Mouse (Mus musculus): Measurements from ENCODE around the gene Per1.
"Not testable (repeated sequence)": the region's sequence is repeated elsewhere in the genome, so short reads cannot be mapped to it uniquely, and the experiment has no call there.

The Per1 gene

DNA sequence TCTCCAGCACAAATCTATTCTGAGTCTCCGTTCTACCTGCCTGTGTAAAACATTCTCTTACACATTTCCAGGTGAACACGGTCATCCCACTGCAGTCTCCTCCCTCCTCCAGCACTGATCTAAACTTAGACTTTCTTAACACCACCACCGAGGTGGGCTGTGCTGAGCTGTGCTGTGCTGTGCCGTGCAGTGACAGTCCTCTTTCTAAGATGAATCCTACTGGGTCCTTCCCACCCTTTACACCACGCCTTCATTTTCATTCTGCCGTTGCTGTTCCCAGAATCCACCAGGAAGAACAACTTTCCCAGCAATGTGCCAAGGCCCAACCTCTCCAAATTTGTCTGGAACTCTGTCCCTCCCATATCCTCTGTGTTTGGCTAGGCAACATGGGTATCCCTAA, 8.6 kb upstream of the Per1 start:
- DNase-seq: no peak

DNA sequence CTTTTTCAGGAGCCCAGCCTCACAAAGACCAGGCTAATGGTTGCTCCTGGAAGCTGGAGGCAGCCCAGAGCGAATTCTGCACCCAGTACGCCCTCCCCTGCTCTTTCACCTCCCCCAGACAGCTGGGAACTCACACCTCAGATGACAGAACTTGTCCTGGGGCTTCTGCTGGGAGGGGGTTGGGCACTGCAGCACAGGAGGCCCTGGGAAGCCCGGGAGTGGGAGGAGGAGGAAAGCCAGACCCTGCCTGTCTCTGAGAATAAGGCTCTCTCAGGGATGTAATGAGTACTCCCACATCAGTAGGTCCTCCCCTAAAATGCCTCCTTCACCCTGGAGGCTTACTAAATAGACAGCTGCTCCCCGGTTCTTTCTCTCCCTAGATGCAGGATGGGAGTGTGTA, 7.9 kb upstream of the Per1 start:
- no peak for DNase-seq

DNA sequence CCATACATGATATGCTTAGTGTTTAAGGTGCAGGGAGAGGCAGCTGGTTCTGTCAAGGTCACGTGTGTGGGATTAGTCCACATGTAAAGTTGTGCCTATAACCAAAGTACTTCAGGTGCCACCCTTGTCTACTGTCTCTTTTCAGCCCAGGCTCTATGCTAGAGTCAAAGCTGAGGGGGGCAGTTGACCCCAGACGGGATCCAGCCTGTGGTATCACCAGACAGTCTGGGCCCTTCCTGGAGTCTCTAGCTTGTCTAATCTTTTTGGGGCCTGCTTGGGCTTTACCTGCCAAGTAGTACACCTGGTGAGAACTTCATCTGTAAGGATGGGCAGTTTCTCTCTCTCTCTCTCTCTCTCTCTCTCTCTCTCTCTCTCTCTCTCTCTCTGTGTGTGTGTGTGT, 7.4 kb upstream of the Per1 start:
- no peak for DNase-seq

DNA sequence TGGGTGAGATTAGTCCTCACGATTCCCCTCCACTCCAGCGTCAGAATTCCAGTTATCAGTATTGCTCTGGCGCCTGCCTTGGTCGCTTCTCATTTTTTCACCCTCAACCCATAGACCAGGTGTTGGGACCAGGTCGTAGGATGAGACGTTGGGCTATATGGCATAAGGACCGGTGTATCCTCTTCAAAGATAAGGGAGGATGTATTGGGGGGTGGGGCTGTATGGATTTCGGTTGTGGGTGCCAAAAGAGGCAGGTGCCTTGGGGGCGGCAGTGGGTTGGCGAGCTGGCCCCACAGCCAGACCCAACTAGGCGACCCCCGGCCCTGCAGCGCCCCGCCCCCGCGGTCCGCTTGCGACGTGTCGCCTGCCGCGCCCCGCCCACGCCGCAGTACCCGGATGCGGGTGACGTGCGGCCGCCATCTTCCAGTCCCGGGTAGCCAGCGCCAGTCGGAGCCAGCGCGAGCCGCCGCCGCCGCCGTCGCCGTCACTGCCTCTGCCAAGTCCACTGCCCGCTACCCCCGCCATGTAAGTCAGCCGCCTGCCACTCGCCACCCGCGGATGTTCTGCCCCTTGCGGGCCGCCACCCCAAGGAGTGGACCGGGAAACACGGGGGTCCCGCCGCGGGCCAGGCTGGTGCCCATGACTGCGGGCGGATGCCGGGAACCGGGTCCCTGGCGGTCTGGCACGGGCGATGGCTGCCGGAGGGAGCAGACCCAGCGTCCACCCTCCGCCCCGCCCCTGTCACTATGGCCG, 6.7 kb upstream of the Per1 start, which contains the start of gene Vamp2:
Gene Vamp2, plus strand, starts transcription at position 388 of the 753 bp plus-strand sequence.
- peak; percentile 90 for DNase-seq

DNA sequence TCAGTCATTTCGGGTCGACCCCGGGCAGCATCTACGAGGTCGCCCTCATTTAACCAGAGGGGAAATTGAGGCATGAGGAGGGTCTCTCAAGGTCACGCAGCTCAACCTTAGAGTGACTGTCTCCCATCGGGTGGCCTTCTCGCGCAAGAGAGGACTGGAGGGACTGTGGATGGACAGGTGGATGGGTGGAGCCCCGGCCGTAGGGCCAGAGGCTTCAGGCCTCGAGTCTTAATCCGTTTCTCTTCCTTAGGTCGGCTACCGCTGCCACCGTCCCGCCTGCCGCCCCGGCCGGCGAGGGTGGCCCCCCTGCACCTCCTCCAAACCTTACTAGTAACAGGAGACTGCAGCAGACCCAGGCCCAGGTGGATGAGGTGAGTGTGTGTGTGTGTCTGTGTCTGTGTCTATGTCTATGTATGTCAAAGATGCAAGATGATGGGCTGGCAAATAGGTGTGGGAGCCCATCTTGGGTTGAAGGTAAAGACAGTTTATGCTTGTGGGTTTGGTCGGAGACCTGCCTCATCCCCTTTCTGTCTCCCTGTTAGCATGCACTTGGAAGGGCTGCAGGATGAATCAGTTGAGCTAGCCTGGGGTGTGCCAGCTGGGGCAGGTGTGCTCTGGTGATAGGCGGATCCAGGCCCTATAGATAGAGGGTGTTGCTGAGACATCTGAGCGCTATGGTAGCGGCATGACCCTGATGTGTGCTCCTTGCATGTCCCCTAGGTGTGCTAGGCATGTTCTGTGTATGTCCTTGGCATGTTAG, 6.0 kb upstream of the Per1 start:
- DNase-seq: peak; percentile 32

DNA sequence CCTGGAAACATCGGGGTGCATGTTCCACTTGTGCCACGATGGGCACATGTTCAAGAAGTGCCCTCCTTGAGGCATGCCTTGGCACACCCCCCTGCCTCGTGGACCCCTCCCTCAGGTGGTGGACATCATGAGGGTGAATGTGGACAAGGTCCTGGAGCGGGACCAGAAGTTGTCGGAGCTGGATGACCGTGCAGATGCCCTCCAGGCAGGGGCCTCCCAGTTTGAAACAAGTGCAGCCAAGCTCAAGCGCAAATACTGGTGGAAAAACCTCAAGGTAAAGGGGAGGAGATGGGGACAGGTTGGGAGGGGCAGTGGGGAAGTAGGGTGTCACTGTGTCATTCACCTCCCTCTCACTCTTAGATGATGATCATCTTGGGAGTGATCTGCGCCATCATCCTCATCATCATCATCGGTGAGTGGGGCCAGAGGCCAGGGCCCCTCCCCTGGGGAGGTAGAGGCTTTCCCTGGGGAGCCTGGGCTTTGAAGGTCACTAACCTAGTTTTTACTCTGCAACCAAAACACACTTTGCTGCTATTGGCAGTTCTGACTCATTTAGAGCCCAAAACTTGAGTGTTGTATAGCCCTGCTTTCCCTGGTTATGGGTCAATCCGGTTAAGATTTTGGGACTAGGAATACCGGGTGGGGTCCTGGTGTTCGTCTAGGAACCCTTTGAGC, 5.3 kb upstream of the Per1 start:
- no peak for DNase-seq

DNA sequence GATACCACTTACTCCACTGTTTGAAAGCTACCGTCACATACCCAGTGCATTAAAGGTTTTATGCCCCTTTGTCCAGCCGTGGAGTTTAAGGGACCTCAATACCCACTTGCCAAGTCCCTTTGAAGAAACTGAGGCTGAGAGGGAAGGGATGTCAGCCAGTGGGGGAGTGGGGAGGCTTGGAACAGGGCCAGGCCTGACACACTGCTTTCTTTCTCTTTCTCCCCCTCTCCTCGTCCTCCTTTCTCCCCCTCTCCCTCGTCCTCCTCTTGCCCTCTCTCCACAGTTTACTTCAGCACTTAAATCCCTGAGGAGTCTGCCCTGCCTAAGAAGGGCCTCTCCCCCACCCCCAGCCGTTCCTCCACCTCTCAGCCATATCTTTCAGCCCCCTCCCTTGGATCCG, 4.7 kb upstream of the Per1 start:
- DNase-seq: no peak

DNA sequence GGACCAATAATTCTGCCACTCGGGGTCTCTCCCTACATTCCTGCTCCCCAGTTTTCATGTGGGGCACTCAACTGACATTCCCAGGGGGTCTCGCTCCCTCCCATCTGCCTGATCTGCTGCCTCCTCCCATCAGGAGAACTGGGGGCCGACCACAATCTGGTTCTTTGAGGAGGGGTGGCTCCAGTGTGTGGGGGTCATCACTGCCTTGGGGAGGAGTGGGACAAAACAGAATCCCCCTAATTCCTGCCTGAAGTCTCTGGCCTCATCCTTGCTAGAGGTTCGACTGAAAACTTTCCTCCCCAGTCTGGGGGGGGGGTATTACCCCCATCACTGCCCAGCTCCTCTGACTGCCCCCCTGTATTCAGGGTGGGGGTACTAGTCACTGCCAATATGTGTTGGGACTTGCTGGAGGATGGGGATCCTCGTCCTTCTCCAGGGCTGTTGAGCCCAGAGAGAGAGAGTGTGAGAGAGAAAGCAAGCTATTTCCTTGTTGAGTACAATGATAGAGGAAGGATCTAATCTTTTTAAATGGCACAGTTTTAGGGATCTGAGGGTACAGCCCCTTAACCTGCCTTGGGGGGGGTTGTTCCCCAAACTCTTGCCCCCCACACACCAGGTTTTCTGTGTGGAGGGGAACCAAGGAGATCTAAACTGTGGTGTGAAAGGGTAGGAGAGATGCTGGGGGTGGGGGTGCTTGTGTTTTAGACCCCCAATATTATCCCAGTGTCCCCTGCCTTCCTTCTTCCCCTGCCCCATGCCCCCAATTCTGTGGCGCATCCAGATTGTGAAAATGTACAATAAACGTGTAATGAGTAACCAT, 3.2 kb upstream of the Per1 start:
- DNase-seq: no peak

DNA sequence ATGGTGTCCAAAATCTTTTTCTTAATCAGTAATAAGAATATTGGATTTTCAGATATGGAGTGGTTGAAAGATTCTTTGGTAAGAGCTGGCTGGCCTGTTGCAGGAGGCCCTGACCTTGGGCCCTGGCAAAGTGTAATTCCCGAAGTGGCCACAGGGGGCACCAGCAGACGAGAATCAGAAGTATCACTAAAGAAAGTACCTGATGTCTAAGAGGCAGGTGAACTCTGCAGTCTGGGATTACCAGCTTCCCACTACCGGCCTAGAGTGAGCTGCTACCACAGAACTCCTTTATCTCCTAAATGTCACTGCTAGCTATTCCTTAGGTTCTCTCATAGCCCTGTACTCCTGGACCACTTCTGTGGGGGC, 2.6 kb upstream of the Per1 start:
- DNase-seq: peak; percentile 90

DNA sequence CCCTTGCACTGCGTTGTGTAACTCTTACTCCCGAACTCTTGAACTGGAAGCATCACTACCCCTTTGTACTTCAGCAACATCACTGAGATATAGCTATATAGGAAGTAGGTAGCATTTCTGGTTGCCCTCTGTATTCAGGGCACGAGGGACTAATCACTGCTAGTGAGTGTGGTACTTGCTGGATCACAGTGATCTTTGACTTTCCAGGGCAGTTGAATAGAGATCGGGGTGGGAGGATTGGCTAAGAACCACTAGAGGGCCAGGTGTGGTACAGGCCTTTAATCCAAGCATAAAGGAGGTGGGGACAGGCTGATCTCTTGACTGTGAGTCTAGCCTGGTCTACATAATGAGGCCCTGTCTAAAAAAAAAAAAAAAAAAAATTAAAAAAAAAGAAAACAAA, 2.1 kb upstream of the Per1 start:
- no peak for DNase-seq

DNA sequence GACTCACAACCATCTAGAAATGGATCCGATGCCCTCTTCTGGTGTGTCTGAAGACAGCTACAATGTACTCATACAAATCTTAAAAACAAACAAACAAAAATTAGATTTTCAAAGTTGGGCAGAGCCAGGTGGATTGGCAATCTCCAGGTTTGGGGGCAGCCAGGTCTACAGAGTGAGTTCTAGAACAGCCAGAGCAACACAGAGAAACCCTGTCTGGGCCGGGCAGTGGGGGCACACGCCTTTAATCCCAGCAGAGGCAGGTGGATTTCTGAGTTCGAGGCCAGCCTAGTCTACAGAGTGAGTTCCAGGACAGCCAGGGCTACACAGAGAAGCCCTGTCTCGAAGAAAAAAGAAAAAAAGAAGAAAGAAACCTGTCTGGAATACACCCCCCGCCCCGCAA, 1.2 kb upstream of the Per1 start:
- DNase-seq: not testable (repeated sequence)

DNA sequence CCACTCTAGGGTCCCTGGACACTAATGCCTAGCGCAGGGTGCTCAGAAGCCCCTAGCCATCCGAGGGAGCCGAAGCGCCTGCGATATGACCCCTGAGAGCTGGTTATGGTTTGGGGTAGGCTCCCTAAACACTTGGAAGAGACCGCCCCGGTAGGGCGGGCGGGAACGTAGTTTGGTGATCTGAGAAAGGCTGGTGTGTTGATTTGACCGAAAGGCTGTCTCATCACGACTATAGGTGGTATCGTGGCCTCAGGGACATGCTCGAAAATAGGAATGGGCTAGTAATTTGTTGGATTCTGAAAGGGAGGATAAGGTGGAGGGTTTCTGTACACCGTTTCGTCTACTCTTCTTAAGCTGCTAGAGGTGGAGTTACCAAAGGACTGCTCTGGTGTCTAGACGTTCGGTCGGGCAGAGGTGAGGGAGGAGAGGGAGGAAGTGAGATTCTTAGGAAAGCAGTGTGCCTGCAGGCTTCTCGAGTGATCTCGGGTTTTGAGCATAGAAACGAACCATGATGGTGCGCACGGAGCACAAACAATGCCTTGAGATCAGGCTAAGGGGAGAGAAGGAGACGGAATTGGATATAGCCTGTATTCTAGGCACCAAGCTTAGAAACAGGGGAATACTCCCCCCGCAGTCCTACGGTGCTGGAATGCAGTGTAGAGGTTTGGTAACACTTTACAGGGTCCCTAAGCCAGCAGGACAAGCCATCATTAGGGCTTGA, 654 bp downstream of the Per1 start:
- DNase-seq: peak; percentile 45

DNA sequence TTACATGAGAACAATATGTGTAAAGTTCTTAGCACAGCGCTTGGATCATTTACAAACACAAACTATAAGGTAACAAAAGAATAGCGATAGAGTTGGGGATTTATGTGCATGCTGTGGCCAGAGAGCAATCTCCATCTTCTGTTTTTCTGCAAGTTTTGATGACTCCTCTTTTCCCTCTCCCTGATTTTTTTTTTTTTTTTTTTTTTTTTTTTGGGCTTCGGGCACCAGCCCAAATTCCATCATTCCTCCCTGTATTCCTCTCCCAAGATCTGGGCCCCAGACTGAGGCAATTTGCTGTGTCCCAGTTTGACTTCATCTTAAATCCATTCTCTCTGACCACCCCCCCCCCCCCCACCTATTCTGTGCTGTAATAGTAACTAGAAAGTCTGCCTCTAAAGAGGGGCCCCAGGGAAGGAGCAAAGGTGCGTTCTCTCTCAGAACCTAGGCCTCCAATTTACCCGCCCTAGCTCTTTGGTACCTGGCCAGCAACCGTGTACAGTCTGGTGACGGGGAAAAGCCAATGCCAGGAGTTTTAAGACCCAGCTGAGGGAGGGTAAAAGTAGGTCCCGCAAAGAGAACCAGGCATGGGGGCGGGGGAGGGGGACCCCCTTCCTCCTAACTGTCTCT, 1.5 kb downstream of the Per1 start:
- DNase-seq: no peak

DNA sequence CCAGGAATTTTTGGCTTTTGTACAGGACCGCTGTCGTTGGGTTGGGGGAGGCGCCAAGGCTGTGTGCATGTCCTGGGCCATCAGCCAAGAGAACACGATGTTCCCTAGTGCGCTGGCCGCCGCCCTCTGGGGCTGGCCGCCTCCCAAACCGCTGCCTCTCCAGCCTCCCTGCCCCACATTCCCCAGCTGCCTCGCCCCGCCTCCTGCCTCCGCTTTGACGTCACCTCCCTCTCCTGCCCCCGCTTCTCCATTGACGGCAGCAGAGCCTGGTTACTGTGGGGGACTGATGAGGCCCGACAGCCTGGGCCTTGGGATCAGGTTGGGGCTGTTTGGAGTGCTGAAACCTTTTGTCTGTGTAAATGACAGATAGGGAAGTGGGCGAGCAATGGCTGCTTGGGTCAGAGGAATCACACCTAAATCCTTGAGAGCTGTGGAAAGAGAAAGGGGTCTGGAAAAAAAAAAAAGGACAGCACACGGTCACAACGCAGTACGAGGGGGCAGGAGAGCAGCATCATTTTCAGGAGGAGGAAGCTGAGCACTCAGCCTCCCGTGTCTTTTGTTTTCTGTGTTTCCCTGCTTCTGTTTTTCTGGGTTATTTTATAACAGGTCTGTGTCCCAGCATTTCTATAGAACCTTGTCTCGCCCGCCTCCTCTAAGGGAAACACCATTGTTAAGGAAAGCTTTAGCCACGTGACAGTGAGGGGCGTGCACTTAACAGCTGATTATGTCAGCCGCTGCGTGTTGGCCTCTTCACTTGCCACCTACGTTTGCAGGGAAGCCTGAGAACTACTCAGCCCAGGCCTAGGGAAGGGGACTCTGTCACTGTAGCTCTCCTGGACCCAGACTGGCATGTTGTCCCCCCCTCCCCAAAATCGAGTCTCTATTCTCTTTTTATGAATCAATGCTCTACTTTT, 2.2 kb downstream of the Per1 start:
- DNase-seq: peak; percentile 92

DNA sequence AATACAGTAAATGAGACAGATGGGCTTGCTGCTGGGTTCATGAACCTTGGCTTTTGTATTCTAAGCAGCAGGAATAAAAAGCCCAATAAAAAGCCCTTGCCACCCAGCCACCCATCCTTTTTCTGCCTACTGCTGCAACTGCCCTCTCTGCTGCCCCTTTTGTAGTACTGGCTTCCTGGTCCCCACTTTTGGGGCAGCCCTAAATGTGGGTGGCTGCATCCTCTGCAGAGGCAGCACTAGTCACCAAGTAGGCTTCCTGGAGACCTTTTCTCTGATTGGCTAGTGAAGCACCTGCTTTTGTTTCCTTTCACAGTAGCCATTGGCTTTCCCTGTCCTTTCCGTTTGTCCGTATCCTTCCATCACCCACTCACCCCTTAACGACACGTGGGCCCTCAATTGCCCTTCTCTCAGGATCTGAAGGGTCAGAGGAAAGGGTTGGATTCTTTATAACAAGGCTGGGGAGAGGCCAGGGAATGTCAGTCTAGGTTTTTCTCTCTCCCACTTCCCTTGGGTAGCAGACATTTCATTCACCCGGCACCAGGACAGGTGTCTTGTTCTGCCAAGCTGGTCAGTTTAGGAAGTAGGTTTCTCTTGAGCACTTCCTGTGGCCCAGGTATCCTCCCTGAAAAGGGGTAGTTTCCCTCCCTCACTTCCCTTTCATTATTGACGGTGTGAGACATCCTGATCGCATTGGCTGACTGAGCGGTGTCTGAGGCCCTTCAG, 3.2 kb downstream of the Per1 start:
- peak; percentile 51 for DNase-seq

DNA sequence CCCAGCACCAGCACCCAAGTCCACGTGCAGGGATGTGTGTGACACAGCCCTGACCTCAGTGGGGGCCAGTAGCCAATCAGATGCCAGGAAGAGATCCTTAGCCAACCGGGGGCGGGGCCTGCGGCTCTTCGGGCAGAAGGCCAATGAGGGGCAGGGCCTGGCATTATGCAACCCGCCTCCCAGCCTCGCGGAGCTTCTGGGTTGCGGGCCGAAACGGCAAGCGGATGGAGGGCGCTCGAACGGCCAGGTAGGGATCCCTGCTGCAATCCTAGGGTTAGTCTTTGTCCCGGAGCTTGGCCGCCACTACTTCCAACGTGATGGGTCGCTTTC, 3.7 kb downstream of the Per1 start:
- DNase-seq: peak; percentile 90

DNA sequence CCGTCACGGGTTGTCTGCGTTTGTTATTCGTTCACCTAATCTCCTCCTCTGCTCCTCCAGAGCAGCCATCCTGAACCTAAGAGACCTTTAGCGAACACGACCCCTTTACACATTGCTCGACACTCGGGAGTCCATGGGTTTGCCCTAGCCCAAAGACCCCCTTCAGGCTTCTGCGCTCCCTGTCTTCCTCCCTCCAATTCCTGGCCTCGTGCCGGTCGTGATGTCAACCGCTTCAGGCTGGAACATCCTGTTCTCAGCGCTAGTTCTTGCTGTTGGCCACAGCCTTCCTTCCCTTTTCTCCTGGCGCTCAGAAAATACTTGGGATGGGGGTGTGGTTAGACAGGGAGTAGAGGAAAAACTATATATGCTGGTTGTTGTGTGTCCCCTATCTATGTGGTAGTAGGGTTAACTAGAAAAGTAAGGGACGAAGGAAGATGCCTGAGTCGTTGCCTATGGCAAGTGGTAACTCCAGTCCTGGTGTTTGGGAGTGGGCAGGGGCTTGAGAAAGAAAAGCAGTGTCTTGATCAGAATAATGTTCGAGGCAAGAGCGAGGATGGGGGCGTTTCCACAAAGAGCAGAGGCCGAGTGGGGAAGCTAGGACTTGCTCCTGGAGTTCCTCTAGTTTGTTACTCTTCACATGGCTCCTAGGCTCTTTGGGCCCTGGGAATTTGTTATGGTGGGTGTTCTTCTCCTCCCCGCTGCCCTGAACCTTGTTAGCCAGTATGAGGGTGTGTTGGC, 4.3 kb downstream of the Per1 start:
- peak; percentile 42 for DNase-seq

DNA sequence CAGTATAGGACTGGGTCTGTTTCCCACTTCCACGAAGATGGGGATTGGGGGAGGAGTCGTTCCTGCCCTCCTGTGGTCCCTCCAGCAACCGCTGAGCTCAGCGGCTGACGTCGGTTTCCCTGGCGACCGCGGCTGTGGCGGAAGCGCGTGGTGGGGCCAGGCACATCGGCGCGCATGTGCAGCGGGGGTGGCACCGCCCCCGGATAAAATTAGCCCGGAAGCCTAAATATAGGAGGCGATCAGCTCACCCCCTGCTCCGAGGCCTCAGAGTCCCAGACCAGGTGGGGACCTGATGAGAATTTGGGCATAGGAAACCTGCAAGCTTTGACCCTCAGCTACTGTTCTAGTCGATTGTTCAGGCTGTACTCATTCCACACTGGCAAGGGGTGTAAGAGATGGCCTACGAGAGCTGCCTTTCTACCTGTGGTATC, 4.9 kb downstream of the Per1 start:
- DNase-seq: peak; percentile 91

DNA sequence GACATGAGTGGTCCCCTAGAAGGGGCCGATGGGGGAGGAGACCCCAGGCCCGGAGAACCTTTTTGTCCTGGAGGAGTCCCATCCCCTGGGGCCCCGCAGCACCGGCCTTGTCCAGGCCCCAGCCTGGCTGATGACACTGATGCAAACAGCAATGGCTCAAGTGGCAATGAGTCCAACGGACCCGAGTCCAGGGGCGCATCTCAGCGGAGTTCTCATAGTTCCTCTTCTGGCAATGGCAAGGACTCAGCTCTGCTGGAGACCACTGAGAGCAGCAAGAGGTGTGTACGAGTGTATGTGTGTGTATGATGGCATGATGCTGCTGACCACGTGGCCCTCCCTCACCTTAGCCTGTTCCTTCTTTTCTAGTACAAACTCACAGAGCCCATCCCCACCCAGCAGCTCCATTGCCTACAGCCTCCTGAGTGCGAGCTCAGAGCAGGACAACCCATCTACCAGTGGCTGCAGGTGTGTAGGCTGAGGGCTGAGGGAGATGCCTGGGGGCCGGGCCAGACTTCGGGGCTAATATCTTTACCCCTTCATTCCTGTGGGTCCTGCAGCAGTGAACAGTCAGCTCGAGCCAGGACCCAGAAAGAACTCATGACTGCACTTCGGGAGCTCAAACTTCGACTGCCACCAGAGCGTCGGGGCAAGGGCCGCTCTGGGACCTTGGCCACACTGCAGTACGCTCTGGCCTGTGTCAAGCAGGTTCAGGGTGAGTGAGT, 5.8 kb downstream of the Per1 start:
- DNase-seq: no peak
